ENCODE assay signal across 9 mouse cellular contexts in the genomic region with DNA sequence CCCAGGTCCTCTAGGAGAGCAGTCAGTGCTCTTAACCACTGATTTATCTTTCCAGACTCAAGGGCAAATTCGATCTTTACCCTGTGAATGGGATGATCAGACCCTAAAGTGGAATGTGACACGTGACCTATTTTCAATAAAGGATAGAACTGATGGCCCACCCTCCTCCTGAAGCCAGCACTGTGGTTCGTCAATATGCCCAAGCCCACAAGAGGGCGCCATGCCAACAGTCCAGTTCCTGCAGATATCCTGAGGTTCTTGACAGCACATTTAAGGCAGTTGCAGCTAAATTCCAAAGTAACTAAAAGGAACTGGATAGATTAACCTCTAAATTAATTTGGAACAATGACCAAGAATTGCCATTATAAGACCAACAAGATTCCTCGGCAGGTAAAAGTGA. TPM values are rescaled to one million over a fixed set of nuclear protein-coding genes. Genes with fewer than 3 reads are reported as not detected.
DNase-seq lines count a peak whose midpoint lies in the region; ATAC-seq and TF ChIP-seq lines count a peak whose summit lies in the region.
"Had no signal": no experiment of that assay in that cellular context is flagged by ENCODE, and none has a peak within 500 bp of the region (broad histone marks: within the 10 kb centered on the region; RNA-seq: fewer than 3 reads in every experiment).

No protein-coding gene starts in this region.

- 26% methylated on average over 5 of the region's 5 CpGs for WGBS in kidney, embryonic 16.5 days
- WGBS in liver, embryonic 14.5 days (ENCODE audit: insufficient replicate concordance), result 24% methylated on average over 5 of the region's 5 CpGs

- no peak overlapping the region for H3K9ac ChIP-seq in kidney, embryonic 16.5 days (replicated peaks; ENCODE audit: low read length)
- H3K9ac ChIP-seq in CH12.LX (ENCODE audit: insufficient read depth, low read depth), result no peak overlapping the region
- no peak overlapping the region for H3K9ac ChIP-seq in liver, embryonic 14.5 days (replicated peaks)

- H3K79me2 ChIP-seq in CH12.LX (replicated peaks; ENCODE audit: control insufficient read depth, extremely low read depth, insufficient read depth, poor library complexity, severe bottlenecking), result no peaks in the 10 kb centered on the region

- no peak overlapping the region for H3K27ac ChIP-seq in kidney, embryonic 16.5 days (ENCODE audit: low read length)
- H3K27ac ChIP-seq in CH12.LX (ENCODE audit: insufficient read depth, low read depth), result no peak overlapping the region
- no peak overlapping the region for H3K27ac ChIP-seq in liver, embryonic 14.5 days

- ATAC-seq in kidney, embryonic 16.5 days (ENCODE audit: low FRiP score, low TSS enrichment), result no peak
- no peak for ATAC-seq in liver, embryonic 14.5 days (ENCODE audit: insufficient read depth)

- TF ChIP-seq RAD21 in CH12.LX (IDR thresholded peaks at IDR 0.05; ENCODE audit: low read depth, low read length), result peak; percentile 39

- in situ Hi-C loops in CH12.LX (cut with MboI; ENCODE audit: low pct_ligation_motif_present, low pct_unique_long_range_greater_than_20kb, low sequenced_read_pairs), result loop anchor here (5.0 kb wide), 1 partner anchor 40 kb away; no protein-coding TSS in a partner anchor

- no peak for TF ChIP-seq EP300 in CH12.LX (IDR thresholded peaks at IDR 0.05; ENCODE audit: low read length)
- no peak for TF ChIP-seq EP300 in liver, embryonic 14.5 days (IDR thresholded peaks at IDR 0.05; ENCODE audit: low read depth)

- DNase-seq in adrenal gland, adult (ENCODE audit: inconsistent age in 2 of 2, low spot score in 1 of 2), result peak; percentile 51 to 80
- DNase-seq in adrenal gland, postnatal 4 days (ENCODE audit: low spot score in 2 of 2), result no peak
- DNase-seq in kidney, adult 8-10 months, result peak; percentile 42 to 68
- peak; percentile 33 for DNase-seq in CH12.LX (ENCODE audit: extremely low read depth)
- peak; percentile 76 for DNase-seq in embryo, embryonic 10.5 days (ENCODE audit: low spot score)
- DNase-seq in liver, embryonic 14.5 days (ENCODE audit: low read depth in 3 of 3, low spot score in 3 of 3), result no peak
- DNase-seq in testis, postnatal 10 days (ENCODE audit: low spot score), result peak; percentile 88

- TF ChIP-seq CTCF in CH12.LX (conservative IDR thresholded peaks at IDR 0.05 in 1 of 2, IDR thresholded peaks at IDR 0.05 in 1 of 2; ENCODE audit: low read depth in 2 of 2, low read length in 2 of 2), result peak; percentile 68 to 69; a peak in 3 of 4 replicates
- peak; percentile 87 for TF ChIP-seq CTCF in liver, embryonic 14.5 days (IDR thresholded peaks at IDR 0.05; ENCODE audit: low read depth)

- H3K4me2 ChIP-seq in kidney, embryonic 16.5 days (replicated peaks; ENCODE audit: low read depth, low read length), result no peak overlapping the region
- H3K4me2 ChIP-seq in CH12.LX (ENCODE audit: insufficient read depth, low read depth, poor library complexity, severe bottlenecking), result no peak overlapping the region
- no peak overlapping the region for H3K4me2 ChIP-seq in liver, embryonic 14.5 days (ENCODE audit: low read depth)

- peaks cover 38% of the 10 kb centered on the region for H3K27me3 ChIP-seq in kidney, embryonic 16.5 days (ENCODE audit: insufficient read depth, low read length)
- peaks cover 49% of the 10 kb centered on the region for H3K27me3 ChIP-seq in CH12.LX (replicated peaks)
- H3K27me3 ChIP-seq in liver, embryonic 14.5 days (ENCODE audit: control insufficient read depth, insufficient read depth, low read length), result peaks cover 37% of the 10 kb centered on the region

- no peak overlapping the region for H3K4me3 ChIP-seq in kidney, embryonic 16.5 days (ENCODE audit: low read length)
- no peak overlapping the region for H3K4me3 ChIP-seq in CH12.LX (replicated peaks in 1 of 3; ENCODE audit: low read depth in 2 of 3, low read length in 2 of 3, poor library complexity in 1 of 3)
- H3K4me3 ChIP-seq in liver, embryonic 14.5 days (ENCODE audit: insufficient read depth in 1 of 2, low read depth in 2 of 2, low read length in 2 of 2), result no peak overlapping the region
- H3K4me3 ChIP-seq: megakaryocyte, embryonic 14.5 days had no signal

- H3K36me3 ChIP-seq in kidney, embryonic 16.5 days (ENCODE audit: insufficient read depth, low read length), result no peaks in the 10 kb centered on the region
- no peaks in the 10 kb centered on the region for H3K36me3 ChIP-seq in CH12.LX (replicated peaks in 1 of 2; ENCODE audit: control insufficient read depth in 1 of 2, insufficient read depth in 1 of 2, low read length in 1 of 2)
- no peaks in the 10 kb centered on the region for H3K36me3 ChIP-seq in liver, embryonic 14.5 days (replicated peaks; ENCODE audit: control insufficient read depth, insufficient read depth, low read depth)

- H3K9me3 ChIP-seq in kidney, embryonic 16.5 days (ENCODE audit: low read length), result no peaks in the 10 kb centered on the region
- peaks cover 8% of the 10 kb centered on the region for H3K9me3 ChIP-seq in CH12.LX (replicated peaks; ENCODE audit: low read length)
- no peaks in the 10 kb centered on the region for H3K9me3 ChIP-seq in liver, embryonic 14.5 days (ENCODE audit: control insufficient read depth, low read length)

- no peak for TF ChIP-seq POLR2A in CH12.LX (IDR thresholded peaks at IDR 0.05; ENCODE audit: low read depth, low read length)

- H3K4me1 ChIP-seq in kidney, embryonic 16.5 days (ENCODE audit: insufficient read depth, low read length), result peaks cover 16% of the 10 kb centered on the region
- no peaks in the 10 kb centered on the region for H3K4me1 ChIP-seq in CH12.LX (ENCODE audit: control insufficient read depth in 1 of 2, insufficient read depth in 2 of 2)
- H3K4me1 ChIP-seq in liver, embryonic 14.5 days (replicated peaks; ENCODE audit: control insufficient read depth in 2 of 2, insufficient read depth in 2 of 2, low read length in 1 of 2), result peaks cover 7 to 12% of the 10 kb centered on the region in 2 experiments

- dilution Hi-C loops in CH12.LX (cut with MboI; ENCODE audit: extremely low pct_ligation_motif_present, extremely low pct_unique_long_range_greater_than_20kb, low sequenced_read_pairs), result no loop called here

TF ChIP-seq in CH12.LX, 34 proteins besides CTCF, POLR2A, EP300 and RAD21:
- TF ChIP-seq ETS1 (conservative IDR thresholded peaks at IDR 0.05; ENCODE audit: low read depth, low read length) (no peak), USF1 (IDR thresholded peaks at IDR 0.05; ENCODE audit: low read depth, low read length) (no peak), ZC3H11A (IDR thresholded peaks at IDR 0.05; ENCODE audit: low read depth, low read length) (no peak), CHD2 (IDR thresholded peaks at IDR 0.05; ENCODE audit: low read length) (no peak), SMC3 (IDR thresholded peaks at IDR 0.05; ENCODE audit: low read depth, low read length) (peak; percentile 55), UBTF (IDR thresholded peaks at IDR 0.05; ENCODE audit: low read depth, low read length) (no peak), ZMIZ1 (IDR thresholded peaks at IDR 0.05; ENCODE audit: low read depth, low read length) (no peak), MYC (IDR thresholded peaks at IDR 0.05; ENCODE audit: low read depth, low read length) (no peak)
TF ChIP-seq in CH12.LX: peak in this region for 1.

RNA-seq across cellular contexts. Expression of a gene that starts 3.5 kb away (rescaled TPM):
- 10 to 100 TPM; 18.0 to 19.6 TPM for total RNA-seq in adrenal gland, postnatal 4 days (2021)
- 12.3 and 15.7 TPM in 2 replicates for polyA plus RNA-seq in kidney, embryonic 16.5 days (2015; fragmentation: Nextera tagmentation; extraction: Ambion mirVana)
- total RNA-seq in CH12.LX (2012; rRNA removed) (not detected in 2 replicates), CH12.LX (2014; rRNA removed) (not detected in 2 replicates)
- polyA plus RNA-seq in CH12.LX (2012; ENCODE audit: insufficient read length, low read depth), result not detected in 2 replicates
- polyA plus RNA-seq in liver, embryonic 14.5 days (2012; rRNA removed), result 0.77 and 1.1 TPM in 2 replicates
- polyA plus RNA-seq in liver, embryonic 14.5 days (2014; fragmentation: Nextera tagmentation; extraction: Ambion mirVana), result 0.83 and 1.0 TPM in 2 replicates

RNA-seq across cellular contexts. Expression of a gene that starts 6.6 kb away (rescaled TPM):
- 100 to 1,000 TPM; 137 to 140 TPM for total RNA-seq in adrenal gland, postnatal 4 days (2021)
- polyA plus RNA-seq in kidney, embryonic 16.5 days (2015; fragmentation: Nextera tagmentation; extraction: Ambion mirVana), result 123 and 136 TPM in 2 replicates
- total RNA-seq in CH12.LX (2012; rRNA removed) (47.5 and 48.6 TPM in 2 replicates), CH12.LX (2014; rRNA removed) (64.1 and 64.5 TPM in 2 replicates)
- 62.5 and 67.8 TPM in 2 replicates for polyA plus RNA-seq in CH12.LX (2012; ENCODE audit: insufficient read length, low read depth)
- 57.9 and 72.6 TPM in 2 replicates for polyA plus RNA-seq in liver, embryonic 14.5 days (2012; rRNA removed)
- polyA plus RNA-seq in liver, embryonic 14.5 days (2014; fragmentation: Nextera tagmentation; extraction: Ambion mirVana), result 153 and 166 TPM in 2 replicates

RNA-seq across cellular contexts. Expression of a gene that starts 24.9 kb away (rescaled TPM):
- total RNA-seq in adrenal gland, postnatal 4 days (2021), result 10 to 100 TPM; 17.8 to 18.7 TPM
- 41.8 and 46.0 TPM in 2 replicates for polyA plus RNA-seq in kidney, embryonic 16.5 days (2015; fragmentation: Nextera tagmentation; extraction: Ambion mirVana)
- total RNA-seq in CH12.LX (2012; rRNA removed) (70.1 and 77.6 TPM in 2 replicates), CH12.LX (2014; rRNA removed) (42.4 and 49.3 TPM in 2 replicates)
- 31.5 and 32.1 TPM in 2 replicates for polyA plus RNA-seq in CH12.LX (2012; ENCODE audit: insufficient read length, low read depth)
- 15.8 and 19.6 TPM in 2 replicates for polyA plus RNA-seq in liver, embryonic 14.5 days (2012; rRNA removed)
- 25.9 and 26.2 TPM in 2 replicates for polyA plus RNA-seq in liver, embryonic 14.5 days (2014; fragmentation: Nextera tagmentation; extraction: Ambion mirVana)

RNA-seq across cellular contexts. Expression of a gene that starts 27.0 kb away (rescaled TPM):
- total RNA-seq in adrenal gland, postnatal 4 days (2021), result under 1 TPM in 1 of 2 experiments, not detected in 1; 0.11 TPM
- 0.31 and 0.44 TPM in 2 replicates for polyA plus RNA-seq in kidney, embryonic 16.5 days (2015; fragmentation: Nextera tagmentation; extraction: Ambion mirVana)
- total RNA-seq in CH12.LX (2012; rRNA removed) (27.7 and 34.3 TPM in 2 replicates), CH12.LX (2014; rRNA removed) (12.5 and 14.0 TPM in 2 replicates)
- polyA plus RNA-seq in CH12.LX (2012; ENCODE audit: insufficient read length, low read depth), result 19.0 and 30.0 TPM in 2 replicates
- 0.01 TPM in 2 replicates for polyA plus RNA-seq in liver, embryonic 14.5 days (2012; rRNA removed)
- polyA plus RNA-seq in liver, embryonic 14.5 days (2014; fragmentation: Nextera tagmentation; extraction: Ambion mirVana), result 0.06 TPM in 1 of 2 replicates, not detected in the other

Comparison
In these comparisons a context has a peak if more than half of its experiments do, and no peak if none do; other contexts are left out.
1. DNase-seq: peak in adrenal gland, adult (2 of 2), kidney, adult 8-10 months (2 of 2), CH12.LX (single experiment), embryo, embryonic 10.5 days (single experiment) and testis, postnatal 10 days (single experiment); none in adrenal gland, postnatal 4 days (0 of 2) and liver, embryonic 14.5 days (0 of 3).